Mouse (Mus musculus): ENCODE results near the gene Mup13. TPM values are rescaled to one million over a fixed set of nuclear protein-coding genes. Genes with fewer than 3 reads are reported as not detected.
"Not testable (repeated sequence)": the region's sequence is repeated elsewhere in the genome, so short reads cannot be mapped to it uniquely, and the experiment has no call there.

Mup13 gene
- not detected in 2 replicates for polyA plus RNA-seq (2014; fragmentation: Nextera tagmentation; extraction: Ambion mirVana)

- not testable (repeated sequence) for H3K36me3 ChIP-seq (ENCODE audit: control insufficient read depth, insufficient read depth, low read length); H3K9ac ChIP-seq (ENCODE audit: low read length); H3K4me3 ChIP-seq (ENCODE audit: low read depth, low read length); H3K4me2 ChIP-seq; DNase-seq (ENCODE audit: low spot score, missing footprints); H3K27ac ChIP-seq (ENCODE audit: low read depth, low read length); ATAC-seq (ENCODE audit: low FRiP score); H3K4me1 ChIP-seq (ENCODE audit: control insufficient read depth, insufficient read depth, low read length); H3K27me3 ChIP-seq (ENCODE audit: control insufficient read depth, insufficient read depth, low read length); H3K9me3 ChIP-seq (ENCODE audit: control insufficient read depth, low read length)
- WGBS = 68% methylated on average over 3 of the region's 4 CpGs
Measured at GRCm38 (mm10) chr4:61228186-61228585, at the start of gene Mup13. TSS of gene Mup13 (minus strand) at chr4:61228286.

Other genes starting within 250 kb of the Mup13 start
- gene Mup14, start 75.7 kb upstream of the Mup13 start, polyA plus RNA-seq (2014; fragmentation: Nextera tagmentation; extraction: Ambion mirVana) = not detected in 2 replicates
- gene Mup15, start 211.5 kb upstream of the Mup13 start, polyA plus RNA-seq (2014; fragmentation: Nextera tagmentation; extraction: Ambion mirVana) = not detected in 2 replicates

Data from midbrain, embryonic 11.5 days (tissue).